Mouse (Mus musculus) 3T3-L1 (cell line): ENCODE results near the gene Lbx2.

Experiments used
- DNase-seq: peaks from one replicate; pipeline ENCODE4 v3.0.0-alpha.2; 2015; ENCODE audit warnings: low read depth, low spot score

Lbx2 gene

DNA sequence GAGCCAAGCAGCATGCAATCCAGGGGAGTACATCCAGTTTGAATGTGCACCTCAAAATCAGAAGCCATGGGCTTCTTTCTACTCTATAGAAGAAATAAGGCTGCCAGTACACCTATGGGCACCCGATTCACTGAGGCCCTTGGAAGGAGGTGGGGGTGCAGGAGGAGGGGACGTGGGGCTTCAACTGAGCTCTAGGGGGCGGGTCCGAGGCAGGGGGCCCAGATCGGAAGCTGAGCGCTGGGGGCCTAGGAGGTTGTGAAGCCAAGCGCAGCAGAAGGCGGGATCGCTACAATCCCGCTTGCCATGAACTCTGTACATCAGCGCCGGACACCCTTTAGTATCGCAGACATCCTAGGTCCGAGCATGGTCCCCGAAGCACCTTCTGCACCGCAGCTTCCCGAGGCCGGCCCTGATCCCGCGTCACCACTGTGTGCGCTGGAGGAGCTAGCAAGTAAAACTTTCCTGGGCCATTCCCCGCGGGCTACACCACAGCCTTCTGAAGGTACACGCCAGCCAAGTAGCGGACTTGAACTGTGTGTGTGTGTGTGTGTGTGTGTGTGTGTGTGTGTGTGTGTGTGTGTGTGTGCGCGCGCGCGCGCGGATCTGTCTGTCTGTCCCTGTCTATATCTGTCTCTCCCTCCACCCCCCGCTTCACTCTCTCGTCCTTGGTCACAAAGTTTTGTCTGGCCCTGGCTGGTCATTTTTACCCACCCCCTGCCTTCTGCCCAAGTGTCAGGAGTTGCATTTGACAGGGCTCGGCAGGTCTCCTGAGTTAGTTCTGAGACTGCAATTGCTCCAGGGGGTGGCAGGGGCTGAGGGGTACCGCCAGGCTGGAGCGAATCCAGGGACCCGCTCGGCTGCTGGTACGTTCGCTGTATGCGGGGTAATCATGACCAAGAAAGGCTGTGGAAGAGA, at the start of gene Lbx2:
Gene Lbx2 (plus strand): TSS at position 247 of the 915 bp plus-strand sequence.
- DNase-seq = no peak

DNA sequence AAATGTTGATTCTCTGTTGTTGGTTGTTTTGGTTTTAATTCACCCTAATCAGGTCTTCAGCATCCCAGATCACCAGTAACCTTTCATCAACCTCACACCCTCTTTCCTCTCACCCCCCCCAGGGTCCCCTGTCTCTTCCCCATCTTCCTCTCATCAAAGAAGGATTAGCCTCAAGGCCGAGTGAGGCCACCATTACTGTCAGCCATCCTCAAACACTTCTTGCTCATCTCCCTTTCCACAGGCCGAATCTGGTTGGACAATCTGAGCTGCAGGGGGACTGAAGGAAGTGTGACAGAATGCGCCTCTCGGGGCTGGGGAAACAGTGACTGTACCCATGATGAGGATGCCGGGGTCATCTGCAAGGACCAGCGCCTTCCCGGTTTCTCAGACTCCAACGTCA, 49.0 kb upstream of the Lbx2 start:
- DNase-seq = no peak

DNA sequence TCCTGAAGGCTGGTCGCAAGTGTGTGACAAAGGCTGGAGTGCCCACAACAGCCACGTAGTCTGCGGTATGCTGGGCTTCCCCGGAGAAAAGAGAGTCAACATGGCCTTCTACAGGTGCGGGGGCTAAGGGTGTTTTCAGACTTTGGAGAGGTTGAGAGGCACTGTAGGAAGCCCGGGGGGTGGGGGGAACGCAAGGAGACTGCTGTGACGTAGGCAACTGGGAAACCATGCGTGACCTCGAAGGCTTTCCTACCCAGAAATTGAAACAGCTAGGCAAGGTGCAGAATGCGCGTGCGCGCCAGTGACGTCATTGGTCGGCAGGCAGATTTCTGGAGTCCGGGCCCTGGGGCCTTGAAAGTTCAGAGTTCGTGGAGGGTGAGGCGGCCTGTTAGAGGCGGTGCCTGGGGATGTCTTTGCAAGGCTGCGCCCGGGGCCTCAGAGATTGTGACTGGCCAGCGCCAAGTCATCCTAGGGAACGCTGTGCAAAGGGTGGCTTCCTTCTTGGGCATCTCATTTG, 47.6 kb upstream of the Lbx2 start:
- no peak for DNase-seq

DNA sequence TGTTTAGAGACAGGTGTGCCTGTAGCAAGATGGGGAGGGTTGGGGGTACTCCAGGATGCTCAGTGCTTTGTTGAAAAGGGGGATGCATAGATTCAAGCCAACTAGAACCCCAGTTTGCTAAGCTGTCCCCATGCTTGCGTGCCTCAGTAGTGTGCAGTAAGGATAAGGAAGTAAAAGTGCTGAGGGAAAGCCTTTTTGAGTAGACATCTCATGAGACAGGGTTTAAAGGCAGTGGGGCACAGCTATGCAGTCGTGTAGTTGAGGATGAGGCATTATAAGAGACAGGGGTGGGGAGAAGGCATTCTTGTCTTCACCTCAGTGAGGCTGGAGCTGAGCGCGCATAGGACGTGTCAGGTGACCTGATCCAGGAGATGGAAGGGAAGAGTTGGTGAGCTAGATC, 45.6 kb upstream of the Lbx2 start:
- DNase-seq = no peak

DNA sequence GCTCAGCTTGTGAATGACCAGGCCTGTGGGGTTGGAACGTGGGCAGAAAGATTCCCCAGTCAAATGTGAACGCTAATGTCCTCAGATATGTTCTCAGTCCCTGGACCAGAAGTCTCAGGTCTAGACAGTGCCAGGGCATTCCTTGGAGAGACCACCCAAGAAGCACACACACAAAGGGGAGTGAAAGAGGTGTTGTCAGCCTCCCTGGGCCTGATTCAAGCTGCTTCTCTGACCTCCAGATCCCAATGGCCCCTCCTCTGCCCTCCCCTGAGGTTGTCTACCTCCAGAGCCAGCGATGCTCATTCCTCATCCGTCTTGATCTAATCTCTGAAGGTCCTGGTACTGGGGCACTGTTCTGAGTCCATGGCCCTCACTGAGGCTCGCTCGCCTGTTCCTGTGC, 42.6 kb upstream of the Lbx2 start:
- no peak for DNase-seq

DNA sequence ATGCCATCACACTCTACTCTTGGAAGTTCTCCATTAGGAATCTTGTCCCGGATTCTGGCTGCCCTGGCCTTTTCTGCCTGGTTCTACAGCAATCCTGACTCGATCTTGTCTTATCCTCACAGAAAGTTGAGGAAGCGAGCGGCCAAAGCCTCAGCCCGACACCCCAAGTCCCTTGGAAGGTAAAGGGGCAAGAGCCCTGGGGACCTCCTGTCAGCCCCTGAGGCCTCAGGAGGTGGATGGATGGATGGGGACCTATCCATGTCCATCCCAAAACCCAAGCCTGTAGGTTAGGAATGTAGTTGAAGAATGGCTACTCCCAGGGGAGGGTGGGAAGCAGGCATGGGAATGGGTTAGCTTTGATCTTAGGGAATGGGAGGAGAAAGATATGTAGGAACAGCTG, 42.2 kb upstream of the Lbx2 start:
- no peak for DNase-seq

DNA sequence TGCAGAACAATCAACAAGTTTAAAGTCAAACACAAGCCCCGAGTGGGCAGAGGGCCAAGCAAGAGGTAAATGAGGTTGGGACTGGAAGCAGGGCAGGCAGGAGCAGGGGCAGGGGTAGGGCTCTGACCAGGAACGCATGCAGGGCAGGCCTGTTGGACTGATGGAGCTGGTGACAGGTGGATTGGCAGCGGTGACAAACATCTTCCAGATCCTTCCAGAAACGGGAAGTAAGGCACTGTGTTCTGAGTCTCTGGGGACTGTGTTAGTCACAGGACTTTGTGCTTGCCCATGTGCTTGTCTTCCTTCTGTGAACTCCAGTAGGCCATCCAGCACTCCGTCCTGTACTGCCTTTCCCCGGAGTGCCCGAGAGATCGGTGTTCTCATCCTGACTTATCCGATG, 41.4 kb upstream of the Lbx2 start:
- DNase-seq = peak; percentile 73

DNA sequence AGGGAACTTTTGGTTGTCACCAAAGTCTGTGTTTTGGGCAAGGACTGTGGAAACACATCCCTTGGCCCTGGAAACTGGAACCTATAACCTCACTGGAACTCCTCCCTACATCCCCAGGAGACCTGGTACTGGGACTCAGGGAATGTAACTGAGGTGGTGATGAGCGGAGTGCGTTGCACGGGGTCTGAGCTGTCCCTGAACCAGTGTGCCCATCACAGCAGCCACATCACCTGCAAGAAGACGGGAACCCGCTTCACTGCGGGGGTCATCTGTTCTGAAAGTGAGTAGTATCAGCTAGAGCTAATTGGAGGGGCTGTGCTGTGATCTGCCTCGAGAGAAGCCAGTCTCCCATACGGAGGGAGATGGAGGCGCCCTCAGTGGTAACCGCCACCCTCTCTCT, 36.8 kb upstream of the Lbx2 start:
- DNase-seq = no peak

DNA sequence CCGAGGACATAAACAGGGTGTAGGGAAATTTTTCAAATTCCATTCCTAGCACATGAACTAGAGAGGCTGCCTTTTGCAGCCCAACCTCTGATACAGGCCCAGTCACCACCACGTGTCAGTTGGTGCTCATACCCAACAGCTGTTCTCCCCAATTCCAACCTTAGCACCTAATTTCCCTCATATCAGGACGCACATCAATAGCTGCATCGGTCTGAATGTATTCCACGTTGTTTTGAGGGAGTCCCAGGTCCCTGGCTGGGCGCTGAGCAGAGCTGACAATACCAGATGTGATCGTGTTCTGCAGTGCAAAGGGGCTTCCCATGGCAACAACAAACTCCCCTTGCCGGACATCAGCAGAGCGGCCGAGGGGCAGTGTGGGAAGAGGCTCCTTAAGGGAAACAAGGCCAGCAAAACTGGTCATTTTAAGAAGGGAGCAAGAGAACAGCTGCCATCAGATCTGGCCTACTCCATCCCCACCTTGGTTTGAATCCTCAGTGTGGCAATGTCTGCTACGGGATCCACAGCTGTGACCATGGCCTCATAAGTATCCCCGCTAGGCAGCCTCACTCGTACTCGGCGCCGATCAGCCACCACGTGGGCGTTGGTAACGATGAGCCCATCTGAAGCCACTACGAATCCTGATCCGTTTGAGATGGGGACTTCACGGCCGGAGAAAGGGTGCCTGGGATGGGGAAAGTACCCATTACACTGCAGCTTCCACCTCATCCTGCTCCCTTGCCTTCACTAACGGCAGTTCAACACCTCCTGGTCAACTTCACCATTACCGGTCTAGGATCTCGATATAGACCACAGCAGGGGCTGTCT, 32.8 kb upstream of the Lbx2 start:
- DNase-seq = peak; percentile 82

DNA sequence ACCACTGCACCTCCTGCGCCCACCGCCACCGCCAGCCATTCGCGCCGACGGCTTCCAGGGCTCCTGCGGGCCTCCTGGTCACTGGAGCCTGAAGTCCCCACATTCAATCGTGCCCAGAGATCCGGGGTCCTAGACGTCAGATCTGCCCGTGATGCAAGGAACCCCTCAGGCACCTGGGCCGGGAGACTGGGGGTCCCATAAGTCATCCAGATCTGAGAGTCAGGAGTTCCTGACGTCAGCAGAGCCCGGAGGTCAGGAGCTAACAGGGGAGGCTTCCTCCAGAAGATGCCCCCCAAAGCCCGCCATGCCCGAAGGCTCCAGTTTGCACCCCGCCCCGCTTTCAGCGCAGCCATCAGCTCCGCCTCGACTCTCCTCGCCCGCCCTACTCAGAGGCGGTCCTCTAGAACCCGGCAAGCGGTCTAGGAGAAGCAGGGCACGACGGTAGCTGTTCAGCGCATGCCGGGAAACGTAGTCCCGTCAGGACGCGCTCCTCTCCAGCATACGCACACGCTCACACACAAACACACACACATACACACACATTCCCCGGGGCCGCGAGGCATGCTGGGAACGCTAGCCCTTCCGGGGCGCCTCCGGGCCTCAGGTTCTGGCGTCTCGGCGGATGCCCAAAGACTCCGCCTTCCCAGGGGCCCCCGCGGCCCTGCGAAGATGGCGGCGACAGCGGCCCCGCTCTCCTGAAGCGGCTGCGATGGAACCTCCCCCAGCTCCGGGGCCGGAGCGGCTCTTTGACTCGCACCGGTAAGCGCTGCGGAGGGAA, 31.9 kb upstream of the Lbx2 start, which contains the start of gene Aup1:
Gene Aup1 (plus strand): TSS at position 448 of the 778 bp plus-strand sequence.
- peak; percentile 99 for DNase-seq

DNA sequence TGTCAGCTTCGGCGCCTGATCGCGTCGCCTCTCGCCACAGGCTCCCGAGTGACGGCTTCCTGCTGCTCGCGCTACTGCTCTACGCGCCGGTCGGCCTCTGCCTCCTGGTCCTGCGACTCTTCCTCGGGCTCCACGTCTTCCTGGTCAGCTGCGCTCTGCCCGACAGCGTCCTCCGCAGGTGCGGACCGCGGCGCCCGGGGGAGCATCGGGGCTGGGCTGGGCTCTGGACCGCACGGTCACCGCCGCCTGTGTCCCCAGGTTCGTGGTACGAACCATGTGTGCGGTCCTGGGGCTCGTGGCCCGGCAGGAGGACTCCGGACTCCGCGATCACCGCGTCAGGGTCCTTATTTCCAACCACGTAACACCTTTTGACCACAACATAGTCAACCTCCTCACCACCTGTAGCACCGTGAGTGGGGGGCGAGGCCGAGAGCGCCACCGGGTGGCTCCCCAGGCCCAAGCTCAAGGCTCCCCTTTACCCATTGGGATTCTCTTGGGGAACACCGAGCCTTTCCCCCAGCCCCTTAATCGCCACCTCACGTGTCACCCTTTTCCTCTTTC, 31.2 kb upstream of the Lbx2 start, which contains the start of gene Htra2:
Gene Htra2 (minus strand): TSS at position 403 of the 561 bp plus-strand sequence.
- DNase-seq = no peak

DNA sequence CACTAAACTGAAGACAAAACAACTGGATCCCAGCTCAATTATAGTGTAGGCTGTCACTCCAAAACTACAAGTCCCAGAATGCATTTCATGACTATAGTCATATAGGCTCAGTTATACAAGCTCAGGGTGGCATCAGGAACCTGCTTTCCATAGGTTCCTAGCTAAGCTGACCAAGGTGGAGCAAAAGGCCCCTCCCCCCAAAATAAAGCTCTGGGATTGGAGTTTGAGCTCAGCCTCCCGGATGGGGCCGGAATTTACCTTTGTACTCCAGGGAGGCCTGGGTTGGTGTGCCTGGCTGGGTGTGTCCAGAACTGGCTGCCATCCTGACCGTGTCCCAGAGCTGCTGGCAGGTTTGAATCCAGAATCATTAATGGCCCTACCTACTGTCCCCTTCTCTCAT, 28.4 kb upstream of the Lbx2 start, which contains the start of gene Dqx1:
Gene Dqx1 (plus strand): TSS at position 55 of the 400 bp plus-strand sequence.
- DNase-seq = peak; percentile 43

DNA sequence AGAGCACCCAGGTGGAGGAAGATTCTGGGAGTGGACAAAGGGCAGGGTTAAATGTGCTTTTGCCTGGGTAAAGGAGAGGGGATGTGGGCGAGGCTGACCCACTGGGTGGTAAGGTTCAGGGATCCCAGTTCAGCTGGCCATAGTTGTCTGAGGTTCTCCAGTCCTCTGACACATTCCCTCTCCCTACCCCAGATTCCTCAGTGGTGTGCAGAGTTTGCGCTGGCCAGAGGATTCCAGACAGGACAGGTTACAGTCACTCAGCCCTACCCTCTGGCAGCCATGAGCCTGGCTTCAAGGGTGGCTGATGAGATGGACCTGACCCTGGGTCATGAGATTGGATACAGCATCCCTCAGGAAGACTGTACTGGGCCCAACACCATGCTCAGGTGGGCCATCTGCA, 27.4 kb upstream of the Lbx2 start:
- no peak for DNase-seq

DNA sequence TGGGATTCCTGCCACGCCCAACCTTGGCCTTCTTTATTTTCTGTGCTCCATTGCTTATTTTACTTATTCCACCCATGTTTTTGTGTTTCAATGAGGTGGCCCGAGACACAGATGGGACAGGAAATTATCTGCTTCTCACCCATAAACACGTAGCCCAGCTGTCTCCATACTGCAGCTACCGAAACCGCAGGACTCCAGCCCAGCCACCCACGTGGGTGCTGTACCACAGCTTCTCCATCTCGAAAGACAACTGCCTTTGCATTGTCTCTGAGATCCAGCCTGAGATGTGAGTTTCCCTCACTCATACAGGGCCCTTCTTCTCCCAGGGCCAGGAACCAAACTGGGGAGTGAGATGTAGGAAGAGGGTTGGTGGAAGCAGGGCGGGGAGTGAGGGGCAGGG, 20.2 kb upstream of the Lbx2 start:
- DNase-seq = no peak

DNA sequence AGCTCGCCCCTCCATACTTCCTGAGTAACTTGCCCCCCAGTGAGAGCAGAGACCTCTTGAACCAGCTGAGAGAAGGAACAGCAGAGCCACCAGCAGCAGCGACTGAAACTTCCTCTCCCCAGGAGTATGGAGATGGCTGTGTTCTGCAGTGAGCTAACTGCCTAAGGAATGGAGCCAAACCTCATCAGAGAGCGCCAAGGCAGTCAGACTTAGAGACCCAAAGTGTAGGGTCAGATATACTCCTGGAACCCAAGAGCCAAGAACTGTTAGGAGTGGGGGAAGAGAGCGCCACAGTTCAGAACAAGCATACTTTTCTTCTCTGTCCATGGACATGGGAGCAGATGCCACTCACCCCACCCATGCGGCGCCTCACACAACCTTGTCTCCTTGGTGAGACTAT, 19.7 kb upstream of the Lbx2 start:
- no peak for DNase-seq

DNA sequence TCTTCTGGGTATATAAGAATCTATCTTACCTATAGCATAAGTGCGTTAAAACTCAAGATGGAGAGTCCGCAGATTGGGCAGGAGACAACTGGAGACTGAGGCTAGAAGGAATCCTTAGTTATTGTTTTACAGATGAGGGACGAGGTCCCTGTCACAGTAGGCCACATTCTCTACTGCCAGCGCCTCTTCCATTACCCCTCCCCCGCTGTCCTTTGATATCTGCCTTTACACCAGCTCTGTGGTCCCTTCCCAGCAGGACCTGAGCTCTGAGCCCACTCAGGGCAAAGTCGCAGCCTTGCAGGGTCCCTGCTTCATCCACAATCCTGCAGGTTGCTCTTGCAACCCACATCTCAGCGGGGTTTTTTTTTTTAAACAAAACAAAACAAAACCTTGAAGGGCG, 17.9 kb upstream of the Lbx2 start:
- no peak for DNase-seq

DNA sequence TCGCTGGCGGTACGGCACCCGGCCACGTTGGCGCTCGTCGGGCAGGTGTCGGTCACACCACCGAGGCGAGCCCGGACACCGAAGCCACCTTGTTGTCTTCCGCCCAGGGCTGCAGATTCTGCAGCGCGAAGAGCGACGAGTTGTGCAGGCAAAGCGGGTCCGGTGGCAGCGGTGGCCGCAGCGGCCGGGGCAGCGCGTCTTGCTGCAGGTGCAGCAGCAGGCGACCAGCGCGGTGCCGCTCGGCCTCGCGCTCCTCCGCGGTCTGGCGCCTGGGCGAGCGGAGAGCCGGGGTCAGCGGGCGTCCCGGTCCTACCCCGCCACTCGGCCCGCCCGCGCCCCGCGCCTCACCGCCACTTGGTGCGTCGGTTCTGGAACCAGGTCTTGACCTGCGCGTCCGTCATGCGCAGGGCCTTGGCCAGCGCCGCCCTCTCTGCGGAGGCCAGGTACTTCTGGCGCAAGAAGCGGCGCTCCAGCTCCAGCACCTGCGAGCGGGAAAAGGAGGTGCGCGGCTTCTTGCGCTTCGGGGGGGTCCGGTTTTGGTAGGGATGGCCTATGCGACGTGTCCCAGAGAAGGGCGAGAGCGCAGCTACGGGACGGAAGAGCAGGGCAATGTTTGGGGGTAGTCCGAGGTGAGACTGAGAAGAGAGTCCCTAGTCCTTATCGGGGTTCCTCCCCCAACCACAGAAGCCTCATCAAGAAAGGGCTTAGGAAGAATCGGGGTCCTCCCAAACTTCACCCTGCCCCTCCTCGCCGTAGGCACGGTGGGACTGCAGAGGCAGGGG, 17.3 kb upstream of the Lbx2 start:
- no peak for DNase-seq

DNA sequence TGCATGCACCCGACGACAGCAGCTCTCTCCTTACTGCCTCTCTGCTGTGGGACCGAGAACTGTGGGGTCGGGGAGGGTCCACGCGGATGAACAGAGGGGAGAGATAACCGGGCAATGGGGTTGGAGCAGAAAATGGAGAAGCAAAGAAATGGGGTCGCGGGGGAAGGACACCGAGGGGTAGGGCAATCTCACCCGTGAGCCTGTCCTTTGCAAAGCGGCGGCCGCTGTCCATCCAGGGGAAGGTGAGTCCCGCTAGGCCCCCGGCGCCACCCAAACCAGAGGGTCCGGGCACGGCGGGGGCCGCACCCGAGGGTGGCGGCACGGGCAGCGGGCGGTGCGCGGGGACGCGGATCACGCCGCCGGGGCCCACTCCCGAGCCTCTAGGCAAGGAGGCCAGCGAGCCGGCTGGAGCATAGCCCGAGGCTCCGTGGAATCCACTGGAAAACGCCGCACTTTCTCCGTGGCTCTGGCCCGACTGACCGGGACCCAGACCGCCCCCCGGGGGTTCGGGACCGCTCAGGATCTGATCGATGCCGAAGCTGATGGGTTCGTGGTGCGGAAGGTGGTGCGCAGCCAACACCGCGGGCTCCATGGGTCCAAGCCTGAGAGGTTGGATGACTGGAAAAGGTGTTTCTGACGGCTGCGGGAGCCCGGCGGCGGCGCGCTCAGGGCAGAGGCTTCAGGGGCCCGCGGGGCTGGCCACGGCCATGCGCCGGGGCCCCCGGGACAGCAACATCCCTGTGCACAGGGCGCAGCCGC, 16.5 kb upstream of the Lbx2 start:
- no peak for DNase-seq

DNA sequence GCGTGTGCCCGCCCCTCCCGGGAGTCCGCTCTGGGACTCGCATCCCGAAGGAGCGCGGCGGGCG, 16.1 kb upstream of the Lbx2 start, which contains the start of gene Tlx2:
Gene Tlx2 (minus strand): TSS at position 47 of the 64 bp plus-strand sequence.
- no peak for DNase-seq
